Mouse (Mus musculus): ENCODE data around the gene Arhgef25.
A peak's percentile ranks its signal among the peaks of the same experiment; 100 is the strongest.

The Arhgef25 gene

GRCm38 (mm10) chr10:127185101-127185500, 4.8 kb downstream of the Arhgef25 start:
- peak; percentile 58 for DNase-seq

DNA sequence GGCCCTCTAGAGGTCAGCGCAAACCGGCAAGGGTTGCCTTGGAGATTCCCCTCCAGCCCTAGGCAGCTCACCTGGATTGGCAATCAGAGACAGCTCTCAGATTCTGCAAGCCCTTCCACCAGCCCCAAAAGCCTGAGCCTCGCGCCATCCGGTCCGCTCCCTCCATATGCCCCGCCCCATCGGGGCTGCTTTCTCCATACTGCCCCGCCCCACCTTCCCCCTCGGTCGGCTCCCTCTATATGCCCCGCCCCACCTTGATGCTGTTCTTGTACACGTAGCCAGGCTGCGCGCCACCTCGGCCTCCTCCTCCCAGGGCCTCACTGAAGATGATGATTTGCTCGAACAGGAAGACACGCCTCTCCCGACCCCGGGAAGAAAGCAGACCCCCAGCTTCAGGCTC, 6.1 kb downstream of the Arhgef25 start:
- no peak for DNase-seq

DNA sequence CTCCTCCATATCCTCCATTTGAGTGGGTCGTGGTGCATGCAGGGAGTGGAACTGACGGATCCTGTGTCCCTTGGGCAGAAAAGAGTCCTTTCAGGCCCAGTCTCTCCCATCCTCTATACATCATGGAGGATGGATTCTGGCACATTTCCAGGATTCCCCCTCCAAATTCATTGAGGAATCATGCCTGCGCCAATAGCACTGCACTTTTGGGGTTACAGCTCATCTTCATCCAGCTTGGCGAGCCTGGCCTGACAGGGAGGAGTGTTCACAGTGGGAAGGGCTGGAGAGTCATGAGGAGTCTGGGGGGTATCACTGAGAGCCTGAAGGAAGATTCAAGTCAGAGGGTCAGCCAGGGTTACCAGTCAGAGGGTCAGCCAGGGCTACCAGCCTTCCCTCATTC, 7.3 kb downstream of the Arhgef25 start:
- DNase-seq: no peak

DNA sequence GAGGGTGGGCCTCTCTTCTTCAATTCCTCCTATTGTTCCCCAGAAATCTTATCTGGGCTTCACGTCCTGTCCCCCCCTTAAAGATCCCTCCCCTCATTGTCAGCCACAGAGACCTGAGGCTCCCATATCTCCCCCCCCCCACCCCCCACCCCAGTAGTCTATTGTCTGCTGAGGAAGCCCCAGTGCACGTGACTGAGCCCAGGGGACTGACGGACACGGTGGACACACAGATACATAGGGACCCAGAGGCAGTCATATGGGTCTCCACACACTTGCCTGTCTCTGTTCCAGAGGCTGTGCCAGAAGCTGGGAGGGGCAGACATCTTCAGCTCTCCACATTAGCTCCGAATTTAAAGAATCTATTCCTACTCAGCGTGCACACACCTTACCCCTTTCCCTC, 8.3 kb downstream of the Arhgef25 start:
- no peak for DNase-seq

GRCm38 (mm10) chr10:127180695-127181047, 9.2 kb downstream of the Arhgef25 start:
- DNase-seq: no peak

GRCm38 (mm10) chr10:127179871-127180694, 9.8 kb downstream of the Arhgef25 start, which contains the start of gene Slc26a10:
Gene Slc26a10, minus strand, starts transcription at chr10:127180645.
- DNase-seq: peak; percentile 56

GRCm38 (mm10) chr10:127178286-127179027, 11.4 kb downstream of the Arhgef25 start:
- no peak for DNase-seq

GRCm38 (mm10) chr10:127177719-127178118, 12.2 kb downstream of the Arhgef25 start:
- peak; percentile 75 for DNase-seq

DNA sequence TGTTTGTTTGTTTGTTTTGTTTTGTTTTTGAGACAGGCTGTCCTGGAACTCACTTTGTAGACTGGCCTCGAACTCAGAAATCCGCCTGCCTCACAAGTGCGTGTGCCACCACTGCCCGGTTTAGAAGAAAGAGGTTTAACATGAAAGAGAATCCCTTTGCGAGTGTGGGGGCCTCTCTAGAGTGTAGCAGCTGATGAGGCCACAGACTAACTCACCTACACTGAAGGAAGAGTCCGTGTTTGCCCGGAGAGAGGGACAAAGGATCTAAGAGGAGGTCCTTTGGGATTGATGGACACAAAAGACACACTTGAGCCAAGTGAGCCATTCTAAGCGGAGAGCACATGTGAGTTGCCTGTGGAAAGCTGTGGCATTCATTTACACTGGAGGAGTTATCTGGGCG, 12.6 kb downstream of the Arhgef25 start:
- DNase-seq: no peak

GRCm38 (mm10) chr10:127176756-127177155, 13.1 kb downstream of the Arhgef25 start:
- no peak for DNase-seq

- no peak for DNase-seq
Measured at GRCm38 (mm10) chr10:127176228-127176627, 13.7 kb downstream of the Arhgef25 start.

- no peak for DNase-seq
Measured at GRCm38 (mm10) chr10:127174170-127174569, 15.7 kb downstream of the Arhgef25 start.

DNA sequence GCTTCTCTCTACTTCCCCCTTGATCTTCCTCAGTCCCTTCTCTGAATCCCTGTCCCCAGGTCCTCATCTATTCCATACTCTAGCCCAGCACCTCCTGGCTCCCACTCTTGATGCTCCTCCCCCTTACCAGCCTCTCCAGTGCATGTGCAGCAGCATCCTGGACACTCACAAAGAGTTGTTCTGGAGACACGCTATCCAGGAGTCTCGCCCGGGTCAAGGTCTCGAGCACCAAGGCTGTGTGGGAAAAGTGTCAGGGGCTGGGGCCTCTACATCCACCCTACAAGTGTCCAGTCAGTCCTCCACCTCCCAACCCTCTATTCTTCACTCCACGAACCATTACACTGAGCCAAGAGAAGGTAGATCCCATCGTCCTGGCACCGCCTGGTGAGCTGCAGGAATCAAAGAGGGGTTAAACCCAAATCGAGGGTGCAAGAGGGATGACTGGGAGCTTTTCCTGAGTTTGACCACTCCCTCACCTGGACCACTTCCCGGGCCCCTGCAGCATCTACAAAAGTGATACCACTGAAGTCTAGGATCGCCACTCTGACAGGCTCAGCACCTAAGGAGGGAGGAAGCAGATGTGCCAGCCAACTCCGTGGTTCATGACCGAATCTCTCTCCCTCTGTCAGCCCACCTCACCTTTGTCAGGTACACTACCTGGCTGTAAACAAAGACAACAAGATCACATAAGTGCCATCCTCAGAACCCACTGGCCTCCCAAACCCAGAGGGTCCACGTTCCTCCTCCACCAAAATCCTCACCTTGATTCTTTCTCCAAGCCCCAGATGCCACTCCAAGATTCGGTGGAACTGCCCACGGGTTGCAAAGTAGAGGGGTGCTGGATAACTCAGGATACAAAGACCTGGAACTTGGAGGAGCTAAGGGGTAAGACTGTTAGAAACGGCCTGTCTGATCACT, 16.5 kb downstream of the Arhgef25 start:
- DNase-seq: no peak

DNA sequence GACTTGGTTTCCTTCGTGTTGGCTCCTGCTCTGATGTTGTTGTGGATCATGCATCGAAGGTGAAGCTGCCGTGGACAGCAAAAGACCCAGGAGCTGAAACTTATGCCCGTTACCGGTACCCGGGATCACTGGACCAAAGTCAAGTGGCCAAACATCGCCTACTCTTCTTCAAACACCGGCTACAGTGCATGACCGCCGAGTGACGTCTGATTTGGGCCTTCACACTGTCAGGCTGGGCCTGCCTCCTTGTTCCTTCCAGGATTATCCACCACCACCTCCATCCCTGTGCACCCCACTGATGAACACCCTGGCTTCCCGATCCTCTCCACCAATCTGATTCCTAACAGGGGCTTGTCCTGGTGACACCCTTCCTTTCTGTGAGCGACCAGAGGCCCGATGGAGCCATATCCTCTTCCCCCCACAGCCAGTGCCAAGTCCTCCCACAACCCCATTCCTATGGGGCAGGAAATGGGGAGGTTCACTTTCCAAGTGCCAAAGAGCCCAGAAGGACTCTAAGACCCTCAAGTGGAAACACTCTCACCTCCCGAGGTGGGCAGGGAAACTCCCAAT, 18.2 kb downstream of the Arhgef25 start:
- no peak for DNase-seq

- peak; percentile 95 for DNase-seq
Measured at GRCm38 (mm10) chr10:127170837-127171272, 19.0 kb downstream of the Arhgef25 start.

DNA sequence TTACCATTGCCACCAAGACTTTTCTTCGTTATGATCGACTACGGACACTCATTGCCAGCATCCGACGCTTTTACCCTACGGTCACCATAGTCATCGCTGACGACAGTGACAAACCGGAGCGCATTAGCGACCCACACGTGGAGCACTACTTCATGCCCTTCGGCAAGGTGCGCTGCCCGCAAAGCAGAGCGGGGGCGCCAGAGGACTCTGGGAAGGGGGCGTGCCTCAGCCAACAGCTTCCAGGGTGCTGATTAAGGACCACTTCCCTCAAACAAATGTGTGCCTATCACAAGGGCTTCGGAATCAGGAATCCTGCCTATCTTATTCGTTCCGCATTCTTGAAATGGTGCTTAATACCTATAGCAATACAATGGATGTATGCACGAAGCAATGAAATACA, 19.9 kb downstream of the Arhgef25 start:
- peak; percentile 63 for DNase-seq

GRCm38 (mm10) chr10:127167614-127168192, 22.2 kb downstream of the Arhgef25 start:
- no peak for DNase-seq

DNA sequence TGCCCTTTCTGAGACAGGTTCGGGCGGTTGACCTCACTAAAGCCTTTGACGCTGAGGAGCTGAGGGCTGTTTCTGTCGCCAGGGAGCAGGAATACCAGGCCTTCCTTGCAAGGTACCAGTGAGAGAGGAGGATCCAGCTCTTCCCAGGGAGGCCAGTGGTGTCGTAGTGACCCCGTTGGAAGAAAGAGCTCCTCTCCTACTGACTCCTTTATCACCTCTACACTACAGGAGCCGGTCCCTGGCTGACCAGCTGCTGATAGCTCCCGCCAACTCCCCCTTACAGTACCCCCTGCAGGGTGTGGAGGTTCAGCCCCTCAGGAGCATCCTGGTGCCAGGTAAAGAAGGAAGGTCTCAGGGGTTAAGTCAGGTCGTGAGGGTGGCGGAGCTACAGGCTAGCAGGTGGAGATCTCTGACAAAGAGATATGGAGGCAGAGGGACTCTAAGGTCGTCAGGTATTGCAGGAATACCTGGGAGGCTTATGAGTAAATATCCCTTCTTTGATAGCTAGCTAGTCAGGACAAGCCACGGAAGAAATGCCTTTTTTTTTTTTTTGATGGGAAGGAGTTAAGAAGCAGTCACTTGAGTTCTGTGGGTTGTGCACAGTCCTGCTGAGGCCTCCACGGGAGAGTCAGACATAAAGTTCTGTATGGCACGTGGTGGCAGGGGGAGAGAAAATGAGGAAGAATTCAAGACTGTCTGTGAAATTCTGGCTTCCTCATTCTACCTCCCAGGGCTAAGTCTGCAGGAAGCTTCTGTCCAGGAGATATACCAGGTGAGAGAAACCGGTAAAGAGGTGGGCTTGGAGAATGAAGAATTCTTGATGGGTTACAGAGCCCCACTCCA, 22.9 kb downstream of the Arhgef25 start:
- DNase-seq: no peak

GRCm38 (mm10) chr10:127166404-127166715, 23.5 kb downstream of the Arhgef25 start:
- DNase-seq: no peak

DNA sequence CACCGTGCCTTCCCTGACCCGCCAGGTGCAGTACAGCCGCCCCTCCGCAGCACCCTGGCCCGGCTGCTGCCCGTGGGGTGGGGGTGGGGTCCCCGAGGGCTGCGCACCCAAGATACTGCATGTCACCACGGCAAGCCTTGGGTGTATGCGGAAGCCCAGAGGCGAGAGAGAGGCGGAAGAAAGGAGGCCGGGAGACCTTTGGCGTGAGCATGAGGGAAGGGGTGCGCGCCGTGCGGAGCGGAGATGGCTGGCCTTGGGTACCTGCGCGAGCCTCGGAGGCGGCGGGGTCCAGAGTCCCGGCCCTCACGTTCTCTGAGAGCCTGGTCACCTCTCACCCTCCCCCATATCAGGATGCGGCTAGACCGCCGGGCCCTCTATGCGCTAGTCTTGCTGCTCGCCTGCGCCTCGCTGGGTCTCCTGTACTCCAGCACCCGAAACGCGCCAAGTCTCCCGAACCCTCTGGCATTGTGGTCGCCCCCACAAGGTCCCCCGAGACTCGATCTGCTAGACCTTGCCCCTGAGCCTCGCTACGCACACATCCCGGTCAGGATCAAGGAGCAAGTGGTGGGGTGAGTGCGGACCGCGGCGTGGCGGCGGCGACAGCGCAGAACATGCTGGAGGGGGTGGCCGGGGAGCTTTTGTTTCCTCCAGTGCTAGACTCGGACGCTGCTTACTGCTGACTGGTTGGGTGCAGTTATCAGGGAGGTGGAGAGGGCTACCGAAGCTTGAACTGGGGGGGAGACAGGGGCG, 24.1 kb downstream of the Arhgef25 start:
- DNase-seq: peak; percentile 78

DNA sequence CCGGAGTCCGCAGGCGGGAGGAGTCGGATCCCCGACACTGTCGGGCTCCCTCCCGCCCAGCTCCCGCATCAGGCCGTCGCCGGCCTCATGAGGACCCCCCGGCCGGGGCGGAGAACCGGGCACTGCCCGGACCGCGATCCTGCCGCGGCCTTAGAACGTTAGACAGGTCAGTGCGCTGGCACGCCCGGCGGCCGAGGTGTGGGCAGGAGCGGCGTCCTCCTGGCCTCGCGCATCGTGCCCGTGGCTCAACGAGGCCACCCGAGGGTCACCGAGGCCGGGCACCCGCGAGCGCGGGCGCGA, 24.6 kb downstream of the Arhgef25 start:
- no peak for DNase-seq

All from thymus, postnatal 4 days (tissue).